Mouse (Mus musculus) lung, postnatal 0 days (tissue): ENCODE results near the gene Caml. TPM values are rescaled to one million over a fixed set of nuclear protein-coding genes. Genes with fewer than 3 reads are reported as not detected.

Source experiments
- ATAC-seq: fragments of 200-750 bp; cut with Nextera tagmentation; 2 replicates; pipeline ENCODE4 v1.8.0; 2017; ENCODE audit warnings: moderate library complexity
- DNase-seq: peaks from one replicate; pipeline ENCODE4 v3.0.0-alpha.2; 2016; ENCODE audit warnings: low spot score
- H3K27ac ChIP-seq: fragments of 300-500 bp; sonication (generic); 2 replicates; pipeline ENCODE4 v1.5.1; 2014; ENCODE audit warnings: antibody characterized with exemption, mild to moderate bottlenecking, low read length, mixed read lengths
- H3K27me3 ChIP-seq: fragments of 300-500 bp; sonication (generic); replicated peaks from 2 replicates; pipeline ENCODE4 v1.6.1; 2014; ENCODE audit warnings: low read length, mixed read lengths; ENCODE audit not compliant: insufficient read depth
- H3K36me3 ChIP-seq: fragments of 300-500 bp; sonication (generic); 2 replicates; pipeline ENCODE4 v1.6.1; 2014; ENCODE audit warnings: low read length, mixed read lengths; ENCODE audit not compliant: insufficient read depth
- H3K4me1 ChIP-seq: fragments of 300-500 bp; sonication (generic); 2 replicates; pipeline ENCODE4 v1.6.1; 2014; ENCODE audit warnings: antibody characterized with exemption, low read depth, low read length, mixed read lengths; ENCODE audit not compliant: insufficient read depth
- H3K4me2 ChIP-seq: fragments of 300-500 bp; sonication (generic); replicated peaks from 2 replicates; pipeline ENCODE4 v1.6.1; 2014; ENCODE audit warnings: low read depth, mild to moderate bottlenecking, low read length, moderate library complexity, mixed read lengths
- H3K4me3 ChIP-seq: fragments of 300-500 bp; sonication (generic); 2 replicates; pipeline ENCODE4 v1.5.1; 2014; ENCODE audit warnings: low read depth, low read length
- H3K9ac ChIP-seq: fragments of 300-500 bp; sonication (generic); replicated peaks from 2 replicates; pipeline ENCODE4 v1.6.1; 2014; ENCODE audit warnings: low read depth, mild to moderate bottlenecking
- H3K9me3 ChIP-seq: fragments of 300-500 bp; sonication (generic); 2 replicates; pipeline ENCODE4 v1.6.1; 2016; ENCODE audit warnings: low read length, mixed read lengths
- CTCF ChIP-seq: IDR thresholded peaks from 2 replicates; pipeline ENCODE4 v1.5.1; 2016; ENCODE audit warnings: antibody characterized with exemption, mild to moderate bottlenecking
- EP300 ChIP-seq: IDR thresholded peaks from 2 replicates; pipeline ENCODE4 v1.6.1; 2016; ENCODE audit warnings: antibody characterized with exemption, mild to moderate bottlenecking, control low read depth
- WGBS: fragments of 180-500 bp; shearing (Covaris S2); extraction: QIAGEN DNeasy Blood & Tissue Kit; methylation state at CpG from one replicate; pipeline ENCODE4 v1.1.7; 2014; 5-methylcytosine and 5-hydroxymethylcytosine counted together
- polyA plus RNA-seq: library from polyadenylated mRNA; unstranded; fragments of >200 nt; fragmentation: Nextera tagmentation; extraction: Ambion mirVana; gene quantifications from 2 replicates; pipeline ENCODE4 v1.2.1, GENCODE M21; 2015

Caml gene
- polyA plus RNA-seq, 1 experiment from 2014 or later, result 50.4 TPM

DNA sequence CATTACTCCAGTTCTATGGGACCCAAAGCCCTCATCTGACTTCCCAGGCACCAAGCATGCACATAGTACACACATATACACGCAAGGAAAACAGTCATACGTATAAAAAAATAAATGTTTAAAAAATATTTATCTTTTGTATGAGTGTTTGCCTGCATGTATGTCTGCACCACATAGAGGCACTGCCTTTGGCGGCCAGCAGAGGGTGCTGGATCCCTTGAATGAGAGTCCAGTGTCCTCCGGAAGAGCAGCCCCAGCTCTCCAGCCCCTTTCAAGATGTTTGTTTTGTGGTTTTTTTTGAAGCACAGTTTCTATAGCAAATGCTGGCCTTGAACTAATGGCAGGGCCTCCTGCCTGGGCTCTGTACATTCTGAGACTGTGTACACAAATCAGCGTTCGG, 45.7 kb downstream of the Caml start:
- peaks cover 50% of the 10 kb centered on the region for H3K36me3 ChIP-seq
- no peak overlapping the region for H3K9ac ChIP-seq
- TF ChIP-seq CTCF, result peak; percentile 67
- no peak for TF ChIP-seq EP300
- no peak overlapping the region for H3K27ac ChIP-seq
- no peak overlapping the region for H3K4me3 ChIP-seq
- peak; percentile 38; the same call in 1 of the 2 replicates for ATAC-seq
- no peak overlapping the region for H3K4me2 ChIP-seq
- H3K9me3 ChIP-seq, result no peaks in the 10 kb centered on the region
- no peaks in the 10 kb centered on the region for H3K4me1 ChIP-seq
- no peaks in the 10 kb centered on the region for H3K27me3 ChIP-seq
- peak; percentile 47 for DNase-seq
- WGBS, result 71% methylated on average over 6 of the region's 6 CpGs

DNA sequence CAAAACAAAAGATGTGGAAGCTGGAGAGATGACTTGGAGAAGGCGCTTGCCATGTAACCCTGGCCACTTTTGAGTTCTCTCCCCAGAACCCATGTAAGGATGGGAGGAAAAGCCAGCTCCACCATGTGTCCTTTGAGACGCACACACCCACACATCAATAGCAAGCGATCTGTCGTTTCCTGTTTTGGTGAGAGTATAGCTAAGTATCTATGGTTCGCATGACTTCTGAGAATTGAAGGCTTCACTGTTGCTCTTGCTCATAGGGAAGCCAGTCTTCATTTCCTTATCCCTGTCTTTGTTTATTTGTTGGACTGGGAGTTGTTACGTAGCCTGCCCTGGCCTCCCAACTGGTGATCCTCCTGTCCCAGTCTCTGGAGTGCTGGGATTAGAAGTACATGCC, 49.9 kb downstream of the Caml start:
- Histone ChIP-seq H3K4me3 (no peak overlapping the region), H3K9ac (no peak overlapping the region), H3K36me3 (peaks cover 44% of the 10 kb centered on the region), H3K9me3 (no peaks in the 10 kb centered on the region), H3K27me3 (no peaks in the 10 kb centered on the region), H3K4me2 (no peak overlapping the region), H3K27ac (no peak overlapping the region), H3K4me1 (no peaks in the 10 kb centered on the region)
- no peak for TF ChIP-seq EP300
- no peak for TF ChIP-seq CTCF
- WGBS, result 80% methylated on average over 6 of the region's 6 CpGs
- DNase-seq, result no peak
- no peak for ATAC-seq

DNA sequence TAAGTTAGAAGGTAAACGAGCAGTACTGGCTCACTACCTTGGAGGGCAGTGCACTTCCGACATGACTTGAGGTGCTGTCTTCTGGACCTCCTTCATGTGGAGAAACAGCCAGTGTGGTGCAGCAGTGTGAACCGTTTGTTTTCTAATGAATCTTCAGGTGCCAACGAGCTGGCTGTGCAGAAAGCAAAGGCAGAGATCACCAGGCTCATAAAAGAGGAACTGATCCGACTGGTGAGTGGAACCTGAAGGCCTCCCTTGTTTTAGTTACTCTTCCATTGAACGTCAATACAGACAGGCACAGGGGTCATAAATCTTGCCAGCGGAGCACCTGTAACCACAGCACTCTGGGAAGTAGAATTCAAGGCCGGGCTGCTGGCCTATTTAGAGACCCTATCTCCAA, 54.6 kb downstream of the Caml start:
- no peaks in the 10 kb centered on the region for H3K9me3 ChIP-seq
- peaks cover 14% of the 10 kb centered on the region for H3K36me3 ChIP-seq
- no peak overlapping the region for H3K27ac ChIP-seq
- H3K4me1 ChIP-seq, result no peaks in the 10 kb centered on the region
- TF ChIP-seq CTCF (no peak), EP300 (no peak)
- no peak overlapping the region for H3K9ac ChIP-seq
- DNase-seq (no peak), ATAC-seq (no peak)
- H3K4me2 ChIP-seq, result no peak overlapping the region
- H3K27me3 ChIP-seq, result no peaks in the 10 kb centered on the region
- H3K4me3 ChIP-seq, result no peak overlapping the region
- 82% methylated on average over 8 of the region's 8 CpGs for WGBS

Other genes with a start within 250 kb of the Caml start
- gene Slc34a1, start 224.8 kb upstream of the Caml start, polyA plus RNA-seq, result not detected in 2 replicates
- not detected in 2 replicates for gene Pfn3, start 207.8 kb upstream of the Caml start, polyA plus RNA-seq
- gene F12, start 196.2 kb upstream of the Caml start, polyA plus RNA-seq, result not detected in 2 replicates
- gene Grk6, start 177.9 kb upstream of the Caml start, polyA plus RNA-seq, result 20.4 and 20.5 TPM in 2 replicates
- 0.17 and 0.45 TPM in 2 replicates for gene Prr7, start 158.7 kb upstream of the Caml start, polyA plus RNA-seq
- 43.0 and 50.6 TPM in 2 replicates for gene Dbn1, start 134.9 kb upstream of the Caml start, polyA plus RNA-seq
- gene Pdlim7, start 109.3 kb upstream of the Caml start, polyA plus RNA-seq, result 109 and 111 TPM in 2 replicates
- 8.1 and 9.1 TPM in 2 replicates for gene Dok3, start 93.7 kb upstream of the Caml start, polyA plus RNA-seq
- 35.3 and 36.8 TPM in 2 replicates for gene Ddx41, start 86.3 kb upstream of the Caml start, polyA plus RNA-seq
- gene Fam193b, start 51.9 kb upstream of the Caml start, polyA plus RNA-seq, result 23.1 and 27.4 TPM in 2 replicates
- 112 and 113 TPM in 2 replicates for gene Tmed9, start 49.3 kb upstream of the Caml start, polyA plus RNA-seq
- 20.6 and 22.1 TPM in 2 replicates for gene B4galt7, start 23.1 kb upstream of the Caml start, polyA plus RNA-seq
- gene Ddx46, start 12.0 kb downstream of the Caml start, polyA plus RNA-seq, result 18.1 and 18.2 TPM in 2 replicates
- gene B230219D22Rik, start 70.1 kb downstream of the Caml start, polyA plus RNA-seq, result 33.9 and 42.1 TPM in 2 replicates
- gene Txndc15, start 91.6 kb downstream of the Caml start, polyA plus RNA-seq, result 82.3 and 85.7 TPM in 2 replicates
- gene Pcbd2, start 104.4 kb downstream of the Caml start, polyA plus RNA-seq, result 48.3 and 58.2 TPM in 2 replicates
- gene Catsper3, start 161.6 kb downstream of the Caml start, polyA plus RNA-seq, result 0.18 TPM in 1 of 2 replicates, not detected in the other
- gene Pitx1, start 213.2 kb downstream of the Caml start, polyA plus RNA-seq, result not detected in 2 replicates